9 mouse cellular contexts compared by ENCODE assay signal in genomic region chr6:6088151-6088550, GRCm38 (mm10).
DNase-seq lines count a peak whose midpoint lies in the region; ATAC-seq lines count a peak whose summit lies in the region.
"Had no signal": no experiment of that assay in that cellular context is flagged by ENCODE, and none has a peak within 500 bp of the region (broad histone marks: within the 10 kb centered on the region; RNA-seq: fewer than 3 reads in every experiment).

No protein-coding gene starts in this region.

- DNase-seq in hindbrain, embryonic 11.5 days (ENCODE audit: low spot score): no peak
- peak; percentile 77 for DNase-seq in layer of hippocampus, adult 9-11 months
- DNase-seq in right cerebral cortex, adult 18-20 months: peak; percentile 82
- DNase-seq in embryo, embryonic 10 days (ENCODE audit: low spot score): no peak
- no peak for DNase-seq in gastrocnemius, postnatal 36 days
- no peak for DNase-seq in limb, embryonic 10.5 days (ENCODE audit: low spot score)
- DNase-seq: kidney, postnatal 14 days had no signal

- no peaks in the 10 kb centered on the region for H3K36me3 ChIP-seq in hindbrain, embryonic 16.5 days (ENCODE audit: control insufficient read depth, insufficient read depth, low read length)
- H3K36me3 ChIP-seq in hindbrain, embryonic 11.5 days (ENCODE audit: control insufficient read depth, insufficient read depth, low read length): no peaks in the 10 kb centered on the region
- H3K36me3 ChIP-seq in forebrain, embryonic 16.5 days (ENCODE audit: control insufficient read depth, insufficient read depth): no peaks in the 10 kb centered on the region
- peaks cover 28% of the 10 kb centered on the region for H3K36me3 ChIP-seq in limb, embryonic 10.5 days

- peak; percentile 75 for ATAC-seq in hindbrain, embryonic 16.5 days
- no peak for ATAC-seq in hindbrain, embryonic 11.5 days (ENCODE audit: low FRiP score)
- ATAC-seq in forebrain, embryonic 16.5 days: peak; percentile 72

- intact Hi-C loops in gastrocnemius, postnatal 36 days (cut with DNase I): no loop called here

- H3K4me3 ChIP-seq in hindbrain, embryonic 16.5 days (ENCODE audit: low read length): no peak overlapping the region
- H3K4me3 ChIP-seq in hindbrain, embryonic 11.5 days (ENCODE audit: low read depth, low read length): no peak overlapping the region
- no peak overlapping the region for H3K4me3 ChIP-seq in forebrain, embryonic 16.5 days (replicated peaks; ENCODE audit: low read length)
- H3K4me3 ChIP-seq in limb, embryonic 10.5 days: no peak overlapping the region

- H3K9ac ChIP-seq in hindbrain, embryonic 16.5 days (ENCODE audit: low read depth, low read length): no peak overlapping the region
- H3K9ac ChIP-seq in hindbrain, embryonic 11.5 days (ENCODE audit: low read depth, low read length): no peak overlapping the region
- H3K9ac ChIP-seq in forebrain, embryonic 16.5 days (replicated peaks; ENCODE audit: low read depth, low read length): no peak overlapping the region

- no peaks in the 10 kb centered on the region for H3K4me1 ChIP-seq in hindbrain, embryonic 16.5 days (ENCODE audit: control insufficient read depth, insufficient read depth, low read depth, low read length)
- no peaks in the 10 kb centered on the region for H3K4me1 ChIP-seq in hindbrain, embryonic 11.5 days (replicated peaks; ENCODE audit: control insufficient read depth, insufficient read depth, low read length)
- peaks cover 4% of the 10 kb centered on the region for H3K4me1 ChIP-seq in forebrain, embryonic 16.5 days (replicated peaks; ENCODE audit: control insufficient read depth, insufficient read depth, low read length)
- H3K4me1 ChIP-seq in limb, embryonic 10.5 days: 0 out of 2 replicates have a peak, but pooled peaks cover 4% of the 10 kb centered on the region

- 43% methylated on average over 4 of the region's 4 CpGs for WGBS in hindbrain, embryonic 16.5 days
- 94% methylated on average over 4 of the region's 4 CpGs for WGBS in hindbrain, embryonic 11.5 days
- WGBS in forebrain, embryonic 16.5 days: 44% methylated on average over 4 of the region's 4 CpGs
- WGBS in limb, embryonic 10.5 days: 96% methylated on average over 4 of the region's 4 CpGs

- H3K9me3 ChIP-seq in hindbrain, embryonic 16.5 days (ENCODE audit: control insufficient read depth, low read length): no peaks in the 10 kb centered on the region
- no peaks in the 10 kb centered on the region for H3K9me3 ChIP-seq in hindbrain, embryonic 11.5 days (ENCODE audit: control insufficient read depth, low read length)
- H3K9me3 ChIP-seq in forebrain, embryonic 16.5 days (ENCODE audit: control insufficient read depth, low read length): no peaks in the 10 kb centered on the region
- H3K9me3 ChIP-seq in limb, embryonic 10.5 days (replicated peaks): no peaks in the 10 kb centered on the region

- H3K4me2 ChIP-seq in hindbrain, embryonic 16.5 days (ENCODE audit: low read length): no peak overlapping the region
- H3K4me2 ChIP-seq in hindbrain, embryonic 11.5 days (replicated peaks; ENCODE audit: low read depth, low read length): no peak overlapping the region
- no peak overlapping the region for H3K4me2 ChIP-seq in forebrain, embryonic 16.5 days (ENCODE audit: low read length)

- no peak overlapping the region for H3K27ac ChIP-seq in hindbrain, embryonic 16.5 days (ENCODE audit: low read depth, low read length)
- no peak overlapping the region for H3K27ac ChIP-seq in hindbrain, embryonic 11.5 days (ENCODE audit: low read depth, low read length)
- H3K27ac ChIP-seq in forebrain, embryonic 16.5 days (ENCODE audit: low read length): no peak overlapping the region
- no peak overlapping the region for H3K27ac ChIP-seq in limb, embryonic 10.5 days

- H3K27me3 ChIP-seq in hindbrain, embryonic 16.5 days (replicated peaks; ENCODE audit: control insufficient read depth, insufficient read depth, low read length): no peaks in the 10 kb centered on the region
- H3K27me3 ChIP-seq in hindbrain, embryonic 11.5 days (ENCODE audit: control insufficient read depth, insufficient read depth, low read length): no peaks in the 10 kb centered on the region
- no peaks in the 10 kb centered on the region for H3K27me3 ChIP-seq in forebrain, embryonic 16.5 days (replicated peaks; ENCODE audit: control insufficient read depth, insufficient read depth, low read length)
- H3K27me3 ChIP-seq in limb, embryonic 10.5 days (ENCODE audit: low read depth, poor library complexity, severe bottlenecking): no peaks in the 10 kb centered on the region

Comparison
In these comparisons a context has a peak if more than half of its experiments do, and no peak if none do; other contexts are left out.
1. DNase-seq: peak in layer of hippocampus, adult 9-11 months (single experiment) and right cerebral cortex, adult 18-20 months (single experiment); none in hindbrain, embryonic 11.5 days (single experiment), embryo, embryonic 10 days (single experiment), gastrocnemius, postnatal 36 days (0 of 2) and limb, embryonic 10.5 days (single experiment).